Mouse (Mus musculus) heart, postnatal 25 days (tissue): ENCODE data around the gene Ctps2. TPM values are rescaled to one million over a fixed set of nuclear protein-coding genes. Genes with fewer than 3 reads are reported as not detected.

ENCODE experiments used
- DNase-seq: peaks from one replicate; pipeline ENCODE4 v3.0.0; 2022; ENCODE audit warnings: low spot score
- intact Hi-C: fragments of 180-260 bp; cut with DNase I; formaldehyde crosslinking; loops from one replicate; pipeline ENCODE4 v1.15.1; 2025
- microRNA-seq: library from miRNA; unstranded; fragments of <30 nt; microRNA quantifications from one replicate; pipeline ENCODE4 v1.2.0, GENCODE M21; 2022
- total RNA-seq, 2 experiments: library from RNA; stranded (reverse); gene quantifications; 2 replicates each; pipeline ENCODE4 v1.2.3; 2021

The Ctps2 gene
- total RNA-seq, 2 experiments from 2014 or later: 12.7 to 17.2 TPM

GRCm38 (mm10) chrX:162964383-162964782 lies 63.3 kb downstream of the Ctps2 start, which contains the start of gene S100g:
Gene S100g (minus strand): TSS chrX:162964599.
- DNase-seq: no peak
- intact Hi-C loops: no loop called here

- intact Hi-C loops: no loop called here
- DNase-seq: no peak
Observed at GRCm38 (mm10) chrX:162967456-162967855, 66.4 kb downstream of the Ctps2 start.

- DNase-seq: no peak
- intact Hi-C loops: no loop called here
Observed at GRCm38 (mm10) chrX:162976194-162976593, 75.2 kb downstream of the Ctps2 start.

GRCm38 (mm10) chrX:162986876-162987495 lies 85.9 kb downstream of the Ctps2 start:
- no peak for DNase-seq

GRCm38 (mm10) chrX:162991396-162991795 lies 90.4 kb downstream of the Ctps2 start:
- intact Hi-C loops: no loop called here

More at GRCm38 (mm10) chrX:162986876-162987495, 85.9 kb downstream of the Ctps2 start:
- intact Hi-C loops: no loop called here

GRCm38 (mm10) chrX:162992121-162992520 lies 91.1 kb downstream of the Ctps2 start:
- no peak for DNase-seq
- intact Hi-C loops: loop anchor here (2.0 kb wide), 1 partner anchor 59 kb away; no protein-coding TSS in a partner anchor

More at GRCm38 (mm10) chrX:162991396-162991795, 90.4 kb downstream of the Ctps2 start:
- DNase-seq: no peak

- no peak for DNase-seq
- intact Hi-C loops: no loop called here
Observed at GRCm38 (mm10) chrX:163027864-163028263, 126.8 kb downstream of the Ctps2 start.

GRCm38 (mm10) chrX:163038767-163039166 lies 137.7 kb downstream of the Ctps2 start:
- no peak for DNase-seq
- intact Hi-C loops: no loop called here

- intact Hi-C loops: no loop called here
- no peak for DNase-seq
Observed at GRCm38 (mm10) chrX:163042771-163043170, 141.7 kb downstream of the Ctps2 start.

- DNase-seq: no peak
- intact Hi-C loops: no loop called here
Observed at GRCm38 (mm10) chrX:163063936-163064335, 162.9 kb downstream of the Ctps2 start.

Small RNAs within 50 kb of the gene (microRNA-seq; reads per million reads assigned to microRNA genes)
- not detected for gene Mir3473a

Other genes starting within 250 kb of the Ctps2 start
- 100 to 1,000 TPM; 154 to 168 TPM for gene Rbbp7, start 140.8 kb upstream of the Ctps2 start, total RNA-seq
- 1 to 10 TPM; 7.3 to 7.7 TPM for gene Txlng, start 71.8 kb upstream of the Ctps2 start, total RNA-seq
- gene Syap1, start 12.8 kb upstream of the Ctps2 start, total RNA-seq: 10 to 100 TPM; 27.3 to 28.8 TPM
- gene S100g, start 63.4 kb downstream of the Ctps2 start, total RNA-seq: not detected